Mouse (Mus musculus): ENCODE results near the gene Atp6v0e2.
"Not testable (repeated sequence)": the region's sequence is repeated elsewhere in the genome, so short reads cannot be mapped to it uniquely, and the experiment has no call there.

Atp6v0e2 gene

DNA sequence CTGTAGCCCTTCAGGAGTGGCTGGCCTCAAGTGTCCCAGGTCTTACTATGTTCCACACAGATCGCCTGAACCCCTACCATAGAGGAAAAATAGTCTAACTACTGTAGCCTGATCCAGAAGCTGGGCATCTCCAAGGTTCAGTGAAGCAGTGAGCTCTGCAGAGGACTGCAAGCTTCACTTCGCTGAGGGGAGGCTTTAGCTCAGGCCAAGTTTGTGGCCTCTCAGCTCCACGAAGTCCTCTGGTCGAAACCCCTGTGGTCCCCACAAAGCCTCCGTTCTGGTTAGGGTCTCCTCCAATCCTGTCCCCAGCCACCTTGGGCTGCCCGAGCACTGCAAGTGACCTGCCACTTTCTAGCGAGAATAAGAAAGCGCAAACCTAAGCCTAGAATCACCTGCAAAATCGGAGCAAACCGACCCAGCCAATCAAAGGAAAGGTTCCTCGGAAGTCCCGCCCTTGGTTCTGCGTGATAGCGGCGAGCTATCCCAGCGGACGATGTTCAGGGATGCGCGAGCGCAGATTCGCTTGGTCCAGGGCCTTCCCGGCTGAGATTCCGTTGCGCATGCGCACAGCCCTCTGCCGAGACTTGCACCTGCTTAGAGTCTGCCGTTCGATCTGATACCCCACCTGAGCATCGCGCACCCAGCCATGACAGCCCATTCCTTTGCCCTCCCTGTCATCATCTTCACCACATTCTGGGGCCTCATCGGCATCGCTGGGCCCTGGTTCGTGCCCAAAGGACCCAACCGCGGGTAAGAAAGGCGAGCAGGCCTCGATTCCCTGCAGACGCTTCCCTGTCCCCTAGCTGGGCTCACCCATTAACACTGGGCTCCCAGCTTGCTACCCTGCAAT is at the start of gene Atp6v0e2:
Gene Atp6v0e2 (plus strand): TSS at position 511 of the 850 bp plus-strand sequence.
- no peak for DNase-seq (ENCODE audit: low read depth in 2 of 2, low spot score in 2 of 2)

- DNase-seq (ENCODE audit: low read depth in 2 of 2, low spot score in 2 of 2) = no peak
Measured at GRCm38 (mm10) chr6:48487747-48488725, 49.4 kb upstream of the Atp6v0e2 start.

DNA sequence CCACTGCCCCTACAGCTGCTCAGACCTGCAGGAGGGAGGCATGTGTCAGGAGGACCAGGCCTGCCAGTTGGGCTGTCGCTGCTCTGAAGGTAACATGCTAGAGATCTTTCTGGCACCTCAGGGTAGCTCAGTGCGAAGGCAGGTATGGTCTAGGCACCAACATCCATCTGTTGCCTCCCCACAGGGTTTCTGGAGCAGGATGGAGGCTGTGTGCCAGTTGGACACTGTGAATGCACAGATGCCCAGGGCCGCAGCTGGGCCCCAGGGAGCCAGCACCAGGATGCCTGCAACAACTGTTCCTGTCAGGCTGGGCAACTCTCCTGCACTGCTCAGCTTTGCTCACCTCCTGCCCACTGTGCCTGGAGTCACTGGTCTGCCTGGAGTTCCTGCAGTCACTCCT is 47.7 kb upstream of the Atp6v0e2 start:
- no peak for DNase-seq (ENCODE audit: low read depth in 2 of 2, low spot score in 2 of 2)

DNA sequence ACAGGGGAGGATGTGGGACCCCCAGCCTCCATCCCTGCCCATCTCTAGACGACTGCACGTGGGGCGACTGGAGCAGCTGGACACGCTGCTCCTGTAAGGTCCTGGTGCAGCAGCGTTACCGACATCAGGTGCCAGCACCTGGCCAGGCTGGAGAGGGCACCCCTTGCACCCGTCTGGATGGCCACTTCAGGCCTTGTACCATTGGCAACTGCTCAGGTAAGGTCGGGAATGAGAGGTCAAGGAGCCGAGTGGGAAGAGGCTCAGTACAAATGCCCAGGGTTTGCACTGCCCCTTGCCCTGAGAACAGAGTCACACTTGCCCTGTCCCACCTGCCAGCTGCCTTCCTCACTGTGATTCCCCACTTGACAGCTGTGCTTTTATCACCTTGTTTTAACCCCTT is 46.1 kb upstream of the Atp6v0e2 start:
- no peak for DNase-seq (ENCODE audit: low read depth in 2 of 2, low spot score in 2 of 2)

DNA sequence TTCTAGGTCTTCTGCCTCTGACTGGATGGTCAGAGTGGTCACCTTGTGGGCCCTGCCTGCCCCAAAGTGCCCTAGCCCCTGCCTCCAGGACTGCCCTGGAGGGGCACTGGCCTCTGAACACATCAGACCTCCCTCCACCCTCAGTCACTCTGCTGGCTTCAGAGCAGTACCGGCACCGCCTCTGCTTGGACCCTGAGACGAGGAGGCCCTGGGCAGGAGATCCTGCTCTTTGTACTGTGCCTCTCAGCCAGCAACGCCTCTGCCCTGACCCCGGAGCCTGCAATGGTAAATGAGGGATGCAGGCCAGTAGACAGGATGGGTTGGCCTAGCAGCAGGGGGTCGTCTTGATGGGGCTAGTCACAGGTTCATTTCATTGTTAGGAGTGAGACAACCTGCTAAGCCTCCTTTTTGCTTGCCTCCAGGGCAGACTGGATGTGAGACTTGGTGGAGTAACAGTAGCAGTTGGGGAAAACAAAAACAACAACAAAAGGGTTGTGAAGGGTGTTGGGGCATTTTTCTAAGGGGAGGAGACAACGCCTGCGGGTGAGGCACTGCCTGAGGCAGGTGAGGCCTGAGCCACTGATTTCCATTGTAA is 44.2 kb upstream of the Atp6v0e2 start:
- no peak for DNase-seq (ENCODE audit: low read depth in 2 of 2, low spot score in 2 of 2)

DNA sequence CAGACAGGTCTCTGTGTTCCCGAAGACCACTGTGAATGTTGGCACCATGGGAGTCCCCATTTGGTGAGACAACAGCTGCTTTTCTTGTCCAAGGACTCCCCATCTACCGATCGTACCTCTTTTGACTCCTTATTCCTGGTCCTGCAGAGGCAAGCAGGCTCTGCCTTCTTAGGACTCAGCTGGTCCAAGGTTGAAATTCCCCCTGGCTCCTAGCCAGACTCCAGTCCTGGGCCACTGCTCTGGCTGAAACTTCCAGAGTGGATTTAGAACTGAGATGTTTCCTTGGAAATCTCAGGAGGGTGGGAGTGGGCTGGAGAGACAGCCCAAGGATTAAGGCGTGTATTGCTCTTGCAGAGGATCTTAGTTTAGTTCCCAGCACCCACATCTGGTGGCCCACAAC is 39.9 kb upstream of the Atp6v0e2 start:
- DNase-seq (ENCODE audit: low read depth in 2 of 2, low spot score in 2 of 2) = no peak

DNA sequence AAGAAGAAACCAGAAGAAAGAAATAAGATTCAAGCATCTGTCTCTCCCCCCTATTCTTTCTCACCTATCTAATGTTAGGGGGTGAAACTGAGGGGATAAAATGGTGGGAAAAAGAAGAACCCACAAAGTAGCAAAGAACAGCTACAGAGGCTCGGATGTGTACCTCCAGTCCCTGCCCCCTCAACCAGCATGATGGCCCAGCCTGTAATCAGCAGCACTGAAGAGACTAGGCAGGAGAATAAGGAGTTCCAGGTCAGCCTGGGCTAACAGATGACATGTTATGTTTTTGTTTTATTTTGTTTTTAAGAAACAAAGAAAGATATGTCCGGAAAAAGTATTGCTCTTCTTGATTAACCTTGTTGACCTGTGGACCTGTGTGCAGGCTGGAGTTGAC is 33.6 kb upstream of the Atp6v0e2 start:
- no peak for DNase-seq (ENCODE audit: low read depth in 2 of 2, low spot score in 2 of 2)

DNA sequence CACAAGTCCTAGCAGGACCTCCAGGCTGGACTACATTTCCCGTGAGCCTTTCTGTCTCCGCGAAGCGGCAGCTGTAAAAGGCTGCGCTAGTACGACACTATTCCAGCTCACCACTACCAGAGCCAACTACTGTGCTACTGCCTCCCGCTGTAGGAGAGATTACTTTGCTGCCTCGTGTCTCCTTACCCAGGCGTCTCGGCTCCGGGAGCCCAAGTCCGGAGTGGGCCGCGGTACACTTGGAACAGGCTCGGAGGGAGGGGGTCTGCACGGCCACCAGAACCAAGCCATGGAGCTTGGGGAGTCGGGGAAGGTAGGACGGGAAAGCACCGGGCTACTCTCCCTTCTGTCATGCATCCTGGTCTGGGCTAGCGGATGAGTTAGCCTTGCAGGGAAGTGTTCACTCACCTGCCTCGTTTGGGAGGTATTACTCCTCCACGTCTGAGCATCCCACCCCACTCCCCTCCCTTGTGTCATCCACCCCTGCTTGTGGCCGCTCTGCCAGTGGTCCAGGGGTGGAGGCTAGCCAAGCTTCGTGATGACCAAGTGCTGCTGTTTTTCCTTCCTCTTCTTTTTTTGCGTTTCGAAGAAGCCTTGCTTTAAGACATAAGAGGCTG is 33.1 kb upstream of the Atp6v0e2 start:
- DNase-seq (ENCODE audit: low read depth in 2 of 2, low spot score in 2 of 2) = peak; percentile 7 to 13

DNA sequence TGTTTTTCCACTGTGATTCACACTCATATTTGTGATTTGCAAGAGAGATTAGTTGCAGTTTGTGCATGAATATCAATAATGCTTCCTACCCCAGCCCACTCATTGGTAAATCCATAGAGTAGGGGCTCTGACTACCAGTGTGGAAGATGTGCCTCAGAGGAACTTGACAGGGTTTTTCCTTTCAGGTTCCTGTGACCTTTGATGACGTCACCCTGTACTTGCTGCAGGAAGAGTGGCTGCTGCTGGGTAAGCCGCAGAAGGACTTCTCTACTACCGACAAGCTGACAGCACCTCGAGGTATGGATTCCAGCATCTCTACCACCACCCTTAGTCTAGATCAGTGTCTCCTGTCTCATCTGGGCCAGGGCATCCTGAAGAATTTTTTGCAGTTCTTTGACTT is 29.3 kb upstream of the Atp6v0e2 start:
- DNase-seq (ENCODE audit: low read depth in 2 of 2, low spot score in 2 of 2) = no peak

- DNase-seq (ENCODE audit: low read depth in 2 of 2, low spot score in 2 of 2) = no peak
Measured at GRCm38 (mm10) chr6:48510426-48510825, 27.0 kb upstream of the Atp6v0e2 start.

DNA sequence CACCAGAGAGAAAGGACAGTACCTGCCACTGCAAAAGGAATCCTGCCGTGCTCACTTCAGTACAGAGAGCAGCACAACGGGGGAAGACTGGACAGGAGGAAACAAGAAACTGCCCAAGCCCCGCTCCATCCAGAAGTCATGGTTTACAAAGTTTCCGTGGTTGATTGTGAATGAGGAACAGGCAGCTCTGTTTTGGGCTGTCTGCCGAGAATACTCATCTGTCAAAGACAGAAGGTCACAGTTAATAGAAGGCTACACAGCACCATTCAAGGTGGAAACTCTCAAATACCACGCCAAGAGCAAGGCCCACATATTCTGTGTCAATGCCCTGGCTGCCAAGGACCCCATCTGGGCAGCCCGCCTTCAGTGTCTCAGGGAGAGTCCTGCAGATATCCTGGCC is 25.6 kb upstream of the Atp6v0e2 start:
- no peak for DNase-seq (ENCODE audit: low read depth in 2 of 2, low spot score in 2 of 2)

DNA sequence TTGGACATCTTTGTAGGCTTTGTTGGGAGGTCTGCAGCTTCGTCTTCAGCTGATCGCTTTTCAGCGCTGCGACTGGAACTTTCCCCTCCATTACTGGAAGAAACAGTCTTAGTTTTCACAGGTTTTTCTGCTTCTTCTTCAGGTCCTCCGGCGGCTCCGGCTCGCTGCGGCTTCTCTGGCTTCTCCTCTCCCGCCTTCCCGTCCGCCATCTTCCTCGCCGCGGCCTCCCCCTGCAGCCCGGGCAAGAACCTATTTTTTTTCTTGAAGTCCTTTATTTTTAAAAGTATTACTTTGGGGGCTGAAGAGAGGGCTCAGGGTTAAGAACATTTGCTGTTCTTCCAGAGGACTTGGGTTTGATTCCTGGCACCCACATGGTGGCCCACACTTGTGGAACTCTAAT is 12.5 kb upstream of the Atp6v0e2 start:
- not testable (repeated sequence) for DNase-seq (ENCODE audit: low read depth in 2 of 2, low spot score in 2 of 2)

DNA sequence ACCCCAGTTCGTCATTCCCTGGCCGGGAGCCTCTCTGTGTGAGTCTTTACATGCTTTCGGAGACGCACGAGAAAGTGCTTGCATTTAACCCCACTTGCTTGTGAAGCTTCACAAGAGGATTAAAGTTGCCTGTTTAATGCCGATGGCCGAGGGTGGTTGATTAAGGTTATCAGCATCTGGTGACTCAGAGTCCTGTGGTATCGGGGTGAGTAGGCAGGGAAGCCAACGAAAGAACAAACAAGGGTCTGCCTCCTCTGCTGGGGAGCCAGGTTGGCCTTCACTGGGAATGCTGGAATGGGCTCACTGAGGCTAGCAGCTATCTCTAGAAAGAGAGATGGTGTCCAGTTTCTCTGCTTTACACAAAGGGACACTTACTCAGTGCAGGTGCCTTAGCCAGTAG is 9.5 kb upstream of the Atp6v0e2 start:
- DNase-seq (ENCODE audit: low read depth in 2 of 2, low spot score in 2 of 2) = no peak

DNA sequence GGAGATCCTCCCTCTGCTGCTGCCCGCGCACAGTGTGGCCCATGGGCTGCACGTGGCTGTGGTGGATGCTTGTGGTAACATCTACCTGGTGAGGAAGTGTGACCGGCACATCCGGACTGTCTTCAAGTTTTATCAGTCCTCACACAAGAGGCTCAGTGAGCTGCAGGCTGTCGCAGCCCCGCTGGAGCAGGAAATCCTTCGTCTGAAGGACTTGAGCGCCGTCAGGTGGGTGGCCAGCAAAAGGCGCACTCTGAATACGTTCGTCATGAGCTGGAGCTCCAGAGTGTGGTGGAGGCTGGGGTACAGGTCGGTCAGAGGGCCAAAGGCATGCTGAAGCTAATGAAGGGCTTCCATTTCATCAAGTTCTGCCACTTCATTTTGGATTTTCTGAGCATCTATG is 8.2 kb upstream of the Atp6v0e2 start:
- DNase-seq (ENCODE audit: low read depth in 2 of 2, low spot score in 2 of 2) = no peak

DNA sequence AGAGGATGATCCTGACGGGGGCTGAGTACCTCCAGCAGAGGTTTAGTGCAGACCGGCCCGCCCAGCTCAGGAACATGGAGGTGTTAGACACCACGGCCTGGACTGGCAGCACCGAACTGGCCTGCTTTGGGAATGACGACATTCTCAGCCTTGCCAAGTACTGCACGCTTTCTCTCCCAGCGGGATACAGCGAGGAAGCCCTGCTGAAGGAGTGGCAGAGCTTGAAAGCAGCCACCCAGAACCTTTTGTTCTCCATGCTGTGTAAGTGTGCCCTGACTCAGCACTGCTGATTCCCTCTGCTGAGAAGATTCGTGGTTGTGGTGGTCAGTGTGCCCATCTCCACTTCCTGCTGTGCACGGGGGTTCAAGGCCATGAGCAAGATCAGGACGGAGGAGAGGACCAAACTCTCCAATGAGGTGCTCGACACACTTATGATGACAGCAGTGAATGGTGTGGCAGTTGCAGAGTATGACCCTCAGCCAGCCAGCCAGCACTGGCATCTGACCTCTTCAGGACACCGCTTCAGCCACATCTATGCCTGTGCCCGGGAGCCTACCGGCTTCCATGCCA is 7.5 kb upstream of the Atp6v0e2 start:
- DNase-seq (ENCODE audit: low read depth in 2 of 2, low spot score in 2 of 2) = no peak

- DNase-seq (ENCODE audit: low read depth in 2 of 2, low spot score in 2 of 2) = no peak
Measured at GRCm38 (mm10) chr6:48530862-48531261, 6.6 kb upstream of the Atp6v0e2 start.

DNA sequence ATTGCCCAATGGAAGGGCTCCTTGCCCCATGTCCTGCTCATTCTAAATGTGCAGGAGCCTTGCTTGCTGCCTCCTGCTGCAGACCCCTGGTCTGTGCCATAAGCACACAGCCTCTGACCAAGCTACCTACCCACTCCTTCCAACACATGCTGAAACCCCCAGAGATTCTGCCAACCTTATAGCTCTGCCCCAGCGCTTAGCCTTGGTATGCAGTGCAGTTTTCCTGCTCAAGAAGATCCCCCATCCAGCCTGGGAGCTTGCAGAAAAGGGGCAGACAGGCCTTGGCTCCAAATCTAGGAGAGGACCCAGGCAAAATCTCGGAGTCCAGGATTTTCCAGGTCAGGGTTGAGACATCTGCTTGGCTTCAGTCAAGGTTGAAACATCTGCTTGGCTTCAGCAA is 3.9 kb upstream of the Atp6v0e2 start:
- DNase-seq (ENCODE audit: low read depth in 2 of 2, low spot score in 2 of 2) = no peak

- DNase-seq (ENCODE audit: low read depth in 2 of 2, low spot score in 2 of 2) = no peak
Measured at GRCm38 (mm10) chr6:48534913-48535312, 2.5 kb upstream of the Atp6v0e2 start.

- DNase-seq (ENCODE audit: low read depth in 2 of 2, low spot score in 2 of 2) = no peak
Measured at GRCm38 (mm10) chr6:48536091-48536490, 1.3 kb upstream of the Atp6v0e2 start.

DNA sequence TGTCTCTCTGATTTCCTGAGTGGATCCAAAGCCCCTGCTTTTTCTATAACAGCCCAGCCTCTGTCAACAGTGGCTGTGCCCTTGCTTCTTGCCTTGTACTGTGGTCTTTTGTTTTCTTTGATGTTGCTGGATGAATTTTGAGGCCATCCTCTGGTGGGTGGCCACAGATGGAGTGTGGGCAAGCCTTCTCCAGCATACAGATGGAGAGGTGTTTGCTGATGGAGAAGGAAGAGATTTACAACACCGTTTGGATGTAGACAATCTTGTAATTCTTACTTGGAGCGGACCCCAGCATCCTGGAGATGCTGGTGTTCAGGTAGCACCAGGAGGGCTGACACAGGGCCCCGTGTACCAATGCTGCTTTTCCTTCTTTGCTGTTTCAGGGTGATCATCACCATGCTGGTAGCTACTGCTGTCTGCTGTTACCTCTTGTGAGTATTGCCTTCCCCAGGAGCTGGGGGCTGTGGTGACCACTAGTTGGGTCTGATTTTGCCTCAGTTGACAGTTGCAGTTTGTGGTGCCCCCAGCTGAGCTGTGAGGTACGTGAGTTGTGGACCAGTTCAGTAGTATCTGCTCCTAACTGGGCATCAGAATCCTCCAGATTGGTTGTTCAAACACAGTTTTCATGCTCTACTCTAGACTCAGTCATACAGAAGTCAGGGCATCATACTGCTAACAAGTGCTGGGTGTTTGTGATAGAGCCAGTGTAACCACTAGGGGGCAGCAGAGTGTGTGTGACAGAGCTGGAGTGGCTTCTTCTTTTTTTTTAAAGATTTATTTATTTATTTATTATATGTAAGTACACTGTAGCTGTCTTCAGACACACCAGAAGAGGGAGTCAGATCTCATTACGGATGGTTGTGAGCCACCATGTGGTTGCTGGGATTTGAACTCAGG is 1.7 kb downstream of the Atp6v0e2 start:
- DNase-seq (ENCODE audit: low read depth in 2 of 2, low spot score in 2 of 2) = peak; percentile 65 to 75

Measured in CD8-positive naive resting alpha-beta T cell, adult 2 months (primary cell).